Mouse (Mus musculus) limb, embryonic 15.5 days (tissue): Measurements from ENCODE around the gene Rnf181. TPM values are rescaled to one million over a fixed set of nuclear protein-coding genes. Genes with fewer than 3 reads are reported as not detected.

Experiments used
- ATAC-seq: fragments of 200-750 bp; cut with Nextera tagmentation; 2 replicates; pipeline ENCODE4 v1.8.0; 2017; ENCODE audit warnings: low read depth, moderate TSS enrichment; ENCODE audit not compliant: insufficient number of reproducible peaks, low FRiP score, low TSS enrichment
- H3K27ac ChIP-seq: fragments of 300-500 bp; sonication (generic); 2 replicates; pipeline ENCODE4 v1.5.1; 2015; ENCODE audit warnings: moderate library complexity, mild to moderate bottlenecking, inconsistent platforms
- H3K27me3 ChIP-seq: fragments of 300-500 bp; sonication (generic); 2 replicates; pipeline ENCODE4 v1.6.1; 2015; ENCODE audit warnings: inconsistent platforms
- H3K36me3 ChIP-seq: fragments of 300-500 bp; sonication (generic); 2 replicates; pipeline ENCODE4 v1.6.1; 2015; ENCODE audit warnings: inconsistent platforms
- H3K4me1 ChIP-seq: fragments of 300-500 bp; sonication (generic); 2 replicates; pipeline ENCODE4 v1.6.1; 2015; ENCODE audit warnings: inconsistent platforms
- H3K4me2 ChIP-seq: fragments of 300-500 bp; sonication (generic); 2 replicates; pipeline ENCODE4 v1.6.1; 2015; ENCODE audit warnings: mild to moderate bottlenecking, inconsistent platforms
- H3K4me3 ChIP-seq: fragments of 300-500 bp; sonication (generic); 2 replicates; pipeline ENCODE4 v1.5.1; 2015; ENCODE audit warnings: mild to moderate bottlenecking, inconsistent platforms
- H3K9ac ChIP-seq: fragments of 300-500 bp; sonication (generic); 2 replicates; pipeline ENCODE4 v1.6.1; 2015; ENCODE audit warnings: inconsistent platforms
- H3K9me3 ChIP-seq: fragments of 300-500 bp; sonication (generic); 2 replicates; pipeline ENCODE4 v1.6.1; 2016; ENCODE audit warnings: inconsistent platforms
- WGBS: fragments of 180-500 bp; shearing (Covaris S2); methylation state at CpG from one replicate; pipeline ENCODE4 v1.1.7; 2015; 5-methylcytosine and 5-hydroxymethylcytosine counted together
- polyA plus RNA-seq: library from polyadenylated mRNA; unstranded; fragments of >200 nt; fragmentation: Nextera tagmentation; extraction: Ambion mirVana; gene quantifications from 2 replicates; pipeline ENCODE4 v1.2.1, GENCODE M21; 2015

The Rnf181 gene
- polyA plus RNA-seq, 1 experiment from 2014 or later: 97.2 TPM

GRCm38 (mm10) chr6:72356001-72356532 lies 10.7 kb downstream of the Rnf181 start:
- peak overlapping the region; percentile 65 for H3K4me3 ChIP-seq
- no peak overlapping the region for H3K27ac ChIP-seq
- 33% methylated on average over 8 of the region's 8 CpGs for WGBS
- H3K36me3 ChIP-seq: peaks cover 30% of the 10 kb centered on the region
- no peaks in the 10 kb centered on the region for H3K9me3 ChIP-seq
- peak overlapping the region; percentile 56 for H3K9ac ChIP-seq
- ATAC-seq: no peak
- H3K27me3 ChIP-seq: no peaks in the 10 kb centered on the region
- peak overlapping the region; percentile 94 for H3K4me2 ChIP-seq
- peaks cover 60% of the 10 kb centered on the region for H3K4me1 ChIP-seq

- peak within 1 kb of the TSS; percentile 94 for H3K4me2 ChIP-seq
- H3K4me3 ChIP-seq: peak within 1 kb of the TSS; percentile 65
- H3K27me3 ChIP-seq: no peaks in the 10 kb centered on the region
- H3K9me3 ChIP-seq: no peaks in the 10 kb centered on the region
- peak within 1 kb of the TSS; percentile 29 for H3K27ac ChIP-seq
- peak within 1 kb of the TSS; percentile 56 for H3K9ac ChIP-seq
- H3K36me3 ChIP-seq: peaks cover 34% of the 10 kb centered on the region
- peak; percentile 83 for ATAC-seq
- H3K4me1 ChIP-seq: peaks cover 54% of the 10 kb centered on the region
- WGBS: under 1% methylated on average over 69 of the region's 71 CpGs
Measured at GRCm38 (mm10) chr6:72355066-72355911, 11.5 kb downstream of the Rnf181 start, which contains the start of gene Tmem150a. Gene Tmem150a, plus strand, starts transcription at chr6:72355447.

- H3K9ac ChIP-seq: no peak overlapping the region
- ATAC-seq: no peak
- H3K9me3 ChIP-seq: no peaks in the 10 kb centered on the region
- H3K4me1 ChIP-seq: peaks cover 55% of the 10 kb centered on the region
- no peaks in the 10 kb centered on the region for H3K27me3 ChIP-seq
- peaks cover 38% of the 10 kb centered on the region for H3K36me3 ChIP-seq
- no peak overlapping the region for H3K4me2 ChIP-seq
- no peak overlapping the region for H3K4me3 ChIP-seq
- WGBS: 73% methylated on average over 1 of the region's 1 CpGs
- no peak overlapping the region for H3K27ac ChIP-seq
Measured at GRCm38 (mm10) chr6:72354025-72354424, 12.7 kb downstream of the Rnf181 start.

- WGBS: 34% methylated on average over 5 of the region's 5 CpGs
- Histone ChIP-seq H3K9me3 (no peaks in the 10 kb centered on the region), H3K36me3 (peaks cover 31% of the 10 kb centered on the region), H3K4me2 (no peak overlapping the region), H3K4me1 (peaks cover 63% of the 10 kb centered on the region), H3K27me3 (no peaks in the 10 kb centered on the region), H3K4me3 (no peak overlapping the region), H3K9ac (no peak overlapping the region), H3K27ac (no peak overlapping the region)
- ATAC-seq: no peak
Measured at GRCm38 (mm10) chr6:72352636-72353405, 13.9 kb downstream of the Rnf181 start.

- Histone ChIP-seq H3K4me1 (peaks cover 40% of the 10 kb centered on the region), H3K27ac (no peak overlapping the region), H3K4me3 (no peak overlapping the region), H3K9ac (no peak overlapping the region), H3K9me3 (no peaks in the 10 kb centered on the region), H3K36me3 (peaks cover 27% of the 10 kb centered on the region), H3K27me3 (no peaks in the 10 kb centered on the region), H3K4me2 (no peak overlapping the region)
- ATAC-seq: no peak
- 85% methylated on average over 2 of the region's 2 CpGs for WGBS
Measured at GRCm38 (mm10) chr6:72350214-72350613, 16.5 kb downstream of the Rnf181 start.

GRCm38 (mm10) chr6:72348411-72348810 lies 18.3 kb downstream of the Rnf181 start:
- peak overlapping the region; percentile 72 for H3K4me3 ChIP-seq
- H3K9me3 ChIP-seq: no peaks in the 10 kb centered on the region
- peaks cover 27% of the 10 kb centered on the region for H3K36me3 ChIP-seq
- 84% methylated on average over 10 of the region's 10 CpGs for WGBS
- no peaks in the 10 kb centered on the region for H3K27me3 ChIP-seq
- no peak for ATAC-seq
- peaks cover 41% of the 10 kb centered on the region for H3K4me1 ChIP-seq
- H3K27ac ChIP-seq: 0 out of 2 replicates have a peak overlapping the region, but pooled peaks have one; percentile 5
- H3K4me2 ChIP-seq: peak overlapping the region; percentile 67
- H3K9ac ChIP-seq: no peak overlapping the region

- Histone ChIP-seq H3K4me3 (peak within 1 kb of the TSS; percentile 72), H3K9me3 (no peaks in the 10 kb centered on the region), H3K9ac (peak within 1 kb of the TSS; percentile 88), H3K27me3 (no peaks in the 10 kb centered on the region), H3K4me2 (peak within 1 kb of the TSS; percentile 67), H3K27ac (peak within 1 kb of the TSS; percentile 91), H3K4me1 (peaks cover 33% of the 10 kb centered on the region), H3K36me3 (peaks cover 27% of the 10 kb centered on the region)
- peak; percentile 70; the same call in 1 of the 2 replicates for ATAC-seq
- WGBS: under 1% methylated on average over 68 of the region's 72 CpGs
Measured at GRCm38 (mm10) chr6:72347166-72347941, 19.4 kb downstream of the Rnf181 start, which contains the start of gene 0610030E20Rik. Gene 0610030E20Rik, plus strand, starts transcription at chr6:72347317.

- no peak overlapping the region for H3K27ac ChIP-seq
- H3K9ac ChIP-seq: no peak overlapping the region
- H3K4me2 ChIP-seq: no peak overlapping the region
- H3K27me3 ChIP-seq: no peaks in the 10 kb centered on the region
- H3K4me1 ChIP-seq: peaks cover 29% of the 10 kb centered on the region
- WGBS: 78% methylated on average over 4 of the region's 4 CpGs
- H3K9me3 ChIP-seq: no peaks in the 10 kb centered on the region
- H3K36me3 ChIP-seq: peaks cover 26% of the 10 kb centered on the region
- H3K4me3 ChIP-seq: no peak overlapping the region
- ATAC-seq: no peak
Measured at GRCm38 (mm10) chr6:72346261-72346660, 20.5 kb downstream of the Rnf181 start.

- peaks cover 29% of the 10 kb centered on the region for H3K4me1 ChIP-seq
- WGBS: 47% methylated on average over 6 of the region's 6 CpGs
- H3K4me3 ChIP-seq: peak overlapping the region; percentile 95
Measured at GRCm38 (mm10) chr6:72345633-72346032, 21.1 kb downstream of the Rnf181 start.

GRCm38 (mm10) chr6:72345074-72345567 lies 21.6 kb downstream of the Rnf181 start, which contains the start of gene Usp39:
Gene Usp39, minus strand, starts transcription at chr6:72345184.
- Histone ChIP-seq H3K4me2 (peak within 1 kb of the TSS; percentile 84), H3K36me3 (peaks cover 15% of the 10 kb centered on the region), H3K27me3 (no peaks in the 10 kb centered on the region), H3K9me3 (no peaks in the 10 kb centered on the region), H3K4me3 (peak within 1 kb of the TSS; percentile 95), H3K27ac (peak within 1 kb of the TSS; percentile 79), H3K4me1 (peaks cover 29% of the 10 kb centered on the region), H3K9ac (peak within 1 kb of the TSS; percentile 83)
- peak; percentile 59; the same call in 1 of the 2 replicates for ATAC-seq
- WGBS: under 1% methylated on average over 30 of the region's 30 CpGs

More at GRCm38 (mm10) chr6:72345633-72346032, 21.1 kb downstream of the Rnf181 start:
- Histone ChIP-seq H3K4me2 (peak overlapping the region; percentile 84), H3K36me3 (peaks cover 20% of the 10 kb centered on the region), H3K9me3 (no peaks in the 10 kb centered on the region), H3K9ac (no peak overlapping the region), H3K27me3 (no peaks in the 10 kb centered on the region), H3K27ac (no peak overlapping the region)
- no peak for ATAC-seq
